Mouse (Mus musculus): ENCODE data around the gene Fblim1.

Fblim1 gene

GRCm38 (mm10) chr4:141600364-141600763 is 5.5 kb downstream of the Fblim1 start:
- no peak for DNase-seq (ENCODE audit: extremely low spot score, low read depth, low spot score)

GRCm38 (mm10) chr4:141599251-141600141 is 6.4 kb downstream of the Fblim1 start:
- no peak for DNase-seq (ENCODE audit: extremely low spot score, low read depth, low spot score)

GRCm38 (mm10) chr4:141598894-141599250 is 7.0 kb downstream of the Fblim1 start:
- no peak for DNase-seq (ENCODE audit: extremely low spot score, low read depth, low spot score)

- no peak for DNase-seq (ENCODE audit: extremely low spot score, low read depth, low spot score)
These were observed 7.5 kb downstream of the Fblim1 start for GRCm38 (mm10) chr4:141598199-141598893.

DNA sequence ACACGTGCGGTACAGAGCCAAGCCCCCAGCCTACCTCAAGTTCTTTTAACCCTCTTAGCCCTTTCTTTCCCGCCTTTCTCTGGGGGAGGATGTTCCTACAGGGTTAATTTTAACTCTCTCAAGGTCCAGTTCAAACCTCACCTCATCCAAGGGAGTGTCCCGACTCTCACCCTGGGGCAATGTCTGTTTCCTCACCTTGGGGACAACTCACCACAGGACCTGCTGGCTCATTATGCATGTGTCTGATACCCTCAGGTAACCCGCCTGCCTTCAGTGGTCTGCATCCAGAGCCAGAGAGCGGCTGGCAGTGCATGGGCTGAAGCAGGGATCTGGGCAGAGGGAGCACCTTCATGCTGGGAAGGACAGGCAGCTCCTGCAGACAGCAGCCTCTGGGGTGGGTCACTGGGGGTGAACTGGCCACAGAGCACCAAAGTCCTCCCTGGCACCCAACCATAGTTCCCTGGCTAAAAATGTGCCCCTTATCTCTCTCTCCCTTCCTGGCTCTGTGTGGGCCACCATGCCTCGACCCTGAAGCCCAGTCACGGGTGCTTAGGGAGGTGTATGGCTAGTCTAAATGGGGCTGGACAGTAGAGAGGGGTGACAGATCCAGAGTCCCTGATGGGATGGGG is 9.1 kb downstream of the Fblim1 start:
- no peak for DNase-seq (ENCODE audit: extremely low spot score, low read depth, low spot score)

GRCm38 (mm10) chr4:141595605-141596268 is 10.2 kb downstream of the Fblim1 start:
- no peak for DNase-seq (ENCODE audit: extremely low spot score, low read depth, low spot score)

GRCm38 (mm10) chr4:141595138-141595537 is 10.8 kb downstream of the Fblim1 start:
- no peak for DNase-seq (ENCODE audit: extremely low spot score, low read depth, low spot score)

- no peak for DNase-seq (ENCODE audit: extremely low spot score, low read depth, low spot score)
These were observed 14.3 kb downstream of the Fblim1 start for GRCm38 (mm10) chr4:141591547-141591946.

DNA sequence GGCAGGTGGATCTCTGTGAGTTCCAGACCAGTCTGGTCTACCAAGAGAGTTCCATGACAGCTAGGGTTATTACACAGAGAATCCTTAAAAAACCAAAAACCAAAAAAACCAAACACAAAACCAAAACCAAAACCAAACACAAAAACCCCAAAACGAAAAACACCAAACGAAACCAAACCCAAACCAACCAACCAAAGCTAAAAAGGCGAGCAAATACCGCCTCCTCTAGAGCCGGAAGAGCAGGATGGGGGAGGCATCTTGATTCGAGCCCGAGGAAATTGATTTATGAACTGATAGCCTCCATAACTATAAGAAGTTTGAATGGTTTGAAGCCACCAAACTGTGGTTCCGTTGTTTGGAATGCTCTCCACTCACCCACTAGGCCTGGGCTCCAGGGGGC is 22.0 kb downstream of the Fblim1 start:
- no peak for DNase-seq (ENCODE audit: extremely low spot score, low read depth, low spot score)

DNA sequence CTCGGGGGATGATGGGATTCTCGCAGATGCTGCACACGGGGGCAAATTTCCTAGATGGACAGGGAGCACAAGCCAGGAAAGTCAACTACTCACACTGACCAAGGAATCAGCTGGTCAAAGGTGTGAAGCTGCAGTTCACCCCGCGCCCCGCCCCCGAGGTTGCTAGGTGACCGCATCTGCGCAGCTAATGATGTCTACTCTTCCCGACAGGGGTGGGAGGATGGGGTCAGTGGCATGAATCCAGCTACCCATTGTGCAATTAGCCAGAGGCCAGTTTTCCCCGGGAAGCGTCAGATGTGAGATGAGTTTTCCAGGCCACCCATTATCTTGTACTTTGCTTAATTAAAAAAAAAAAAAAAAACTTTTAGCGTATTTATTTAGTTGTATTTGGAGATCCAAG is 24.8 kb downstream of the Fblim1 start:
- DNase-seq (ENCODE audit: extremely low spot score, low read depth, low spot score): no peak

- no peak for DNase-seq (ENCODE audit: extremely low spot score, low read depth, low spot score)
These were observed 27.1 kb downstream of the Fblim1 start for GRCm38 (mm10) chr4:141578833-141579232.

GRCm38 (mm10) chr4:141576877-141577276 is 29.0 kb downstream of the Fblim1 start:
- no peak for DNase-seq (ENCODE audit: extremely low spot score, low read depth, low spot score)

DNA sequence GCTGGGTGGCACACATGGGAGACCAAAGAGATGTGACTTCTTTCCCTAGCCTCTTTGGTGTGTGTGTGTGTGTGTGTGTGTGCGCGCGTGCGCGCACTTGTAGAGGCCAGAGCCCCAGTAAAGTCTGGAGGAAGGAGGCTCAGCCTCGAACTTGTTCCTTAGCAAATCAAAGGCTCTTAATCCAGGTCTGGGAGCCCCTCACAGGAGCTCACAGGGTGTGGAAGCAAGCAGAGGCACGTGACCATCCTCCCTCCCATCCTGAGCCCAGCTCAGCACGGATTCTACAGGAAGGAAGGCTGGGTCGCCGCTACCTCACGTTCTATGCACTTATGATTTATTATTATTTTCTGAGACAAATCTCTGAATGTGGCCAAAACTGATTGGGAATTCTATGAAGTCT is 29.5 kb downstream of the Fblim1 start:
- DNase-seq (ENCODE audit: extremely low spot score, low read depth, low spot score): no peak

DNA sequence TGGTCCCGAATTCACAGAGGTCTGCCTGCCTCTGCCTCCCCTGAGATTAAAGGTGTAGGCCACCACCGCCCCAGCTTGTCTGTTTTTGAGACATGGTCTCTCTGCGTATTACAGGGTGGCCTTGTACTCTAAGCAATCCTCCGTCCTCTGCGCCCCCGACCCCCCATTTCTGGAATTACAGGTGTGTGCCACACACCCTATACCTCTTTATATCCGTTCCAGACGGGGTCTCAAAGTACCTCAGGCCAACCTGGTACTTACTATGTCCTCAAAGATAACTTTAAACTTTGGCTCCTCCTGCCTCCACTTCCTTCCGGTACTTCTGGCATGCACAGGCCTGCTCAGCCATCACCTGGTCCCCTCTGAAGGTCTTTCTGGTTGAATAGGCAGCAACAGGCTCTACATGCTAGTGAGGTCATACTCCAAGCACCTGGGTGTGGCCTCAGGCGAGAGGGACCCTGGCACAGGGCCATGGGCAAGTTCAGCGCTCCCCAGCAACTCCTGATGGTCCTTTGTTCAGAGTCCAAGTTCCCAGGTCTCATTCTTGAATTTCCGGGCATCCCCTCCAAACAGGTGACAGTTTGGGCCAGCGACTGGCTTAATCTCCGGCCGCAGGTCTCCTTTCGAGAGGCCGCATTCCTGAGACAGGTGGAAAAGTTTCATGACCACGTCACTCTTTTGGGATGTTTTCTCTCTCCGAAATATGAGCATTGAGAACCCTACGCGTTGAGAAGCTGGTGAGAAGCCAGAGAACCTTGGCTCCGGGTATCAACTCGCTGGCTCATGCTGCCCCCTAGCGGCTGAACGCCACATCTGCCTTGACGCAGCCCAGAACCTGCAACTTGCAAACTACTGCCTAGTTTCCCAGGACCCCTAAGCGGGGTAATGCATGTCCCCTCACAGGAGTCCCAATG is 30.9 kb downstream of the Fblim1 start:
- no peak for DNase-seq (ENCODE audit: extremely low spot score, low read depth, low spot score)

- no peak for DNase-seq (ENCODE audit: extremely low spot score, low read depth, low spot score)
These were observed 32.4 kb downstream of the Fblim1 start for GRCm38 (mm10) chr4:141573359-141573966.

DNA sequence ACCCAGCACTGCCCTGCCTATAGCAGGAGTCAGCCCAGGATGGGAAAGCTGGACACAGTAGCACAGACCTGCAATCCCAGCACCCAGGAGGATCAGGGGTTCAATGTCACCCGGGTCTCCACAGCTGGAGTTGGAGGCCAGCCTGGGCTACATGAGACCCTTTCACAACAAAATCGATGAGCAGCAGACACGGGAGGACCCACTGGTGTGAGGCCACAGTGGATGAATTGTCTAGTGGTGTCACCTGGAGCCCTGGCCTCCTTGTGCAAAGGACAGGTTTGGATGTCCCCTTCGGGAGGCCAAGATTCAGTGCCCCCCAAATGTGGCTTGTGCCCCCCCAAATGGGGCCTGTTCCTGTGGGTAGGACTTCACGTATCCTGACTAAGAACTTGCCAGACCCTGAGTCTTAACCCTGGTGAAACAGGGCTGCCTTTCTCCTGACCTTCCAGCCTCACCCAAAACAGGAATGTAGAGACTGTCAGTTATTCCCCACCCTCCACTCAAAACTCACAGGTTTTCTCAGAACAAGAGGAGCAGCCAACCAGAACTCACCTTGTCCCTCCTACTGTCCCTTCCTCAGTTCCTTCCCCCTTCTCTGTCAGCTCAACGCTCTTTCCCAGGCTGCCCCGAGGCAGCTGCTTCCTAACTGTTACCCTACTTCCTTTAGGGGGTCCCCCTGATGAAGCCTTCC is 33.1 kb downstream of the Fblim1 start:
- no peak for DNase-seq (ENCODE audit: extremely low spot score, low read depth, low spot score)

GRCm38 (mm10) chr4:141571934-141572333 is 34.0 kb downstream of the Fblim1 start:
- no peak for DNase-seq (ENCODE audit: extremely low spot score, low read depth, low spot score)

- no peak for DNase-seq (ENCODE audit: extremely low spot score, low read depth, low spot score)
These were observed 34.6 kb downstream of the Fblim1 start for GRCm38 (mm10) chr4:141571337-141571739.

DNA sequence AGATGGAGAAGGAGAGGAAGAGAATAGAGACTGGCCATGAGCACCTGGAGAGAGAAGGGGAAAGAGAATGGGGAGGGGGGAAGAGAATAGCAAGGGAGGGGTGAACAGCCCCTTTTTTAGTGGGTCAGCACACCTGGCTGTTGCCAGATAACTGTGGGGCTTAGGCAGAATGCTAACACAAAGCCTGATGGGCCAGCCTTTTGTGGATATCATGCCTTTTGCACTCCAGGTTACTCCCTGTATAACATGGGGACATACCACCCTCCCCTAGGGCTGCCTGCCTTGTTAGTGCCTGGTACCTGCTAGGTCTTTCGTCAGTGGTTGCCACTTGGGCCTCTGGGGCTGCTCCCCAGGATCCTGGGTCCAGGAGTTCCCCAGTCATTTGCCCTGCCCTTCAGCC is 35.1 kb downstream of the Fblim1 start:
- DNase-seq (ENCODE audit: extremely low spot score, low read depth, low spot score): no peak
